Mouse (Mus musculus): ENCODE data around the gene Kcnip3. TPM values are rescaled to one million over a fixed set of nuclear protein-coding genes. Genes with fewer than 3 reads are reported as not detected.

Kcnip3 gene
- polyA plus RNA-seq (2015; fragmentation: Nextera tagmentation; extraction: Ambion mirVana) = 1.8 TPM in 2 replicates

GRCm38 (mm10) chr2:127522006-127522441, at the start of gene Kcnip3:
Gene Kcnip3 (minus strand): TSS chr2:127522094.
- H3K4me1 ChIP-seq (replicated peaks; ENCODE audit: control insufficient read depth, insufficient read depth, low read length) = no peaks in the 10 kb centered on the region; the same call in 1 of the 2 replicates
- no peak for TF ChIP-seq CTCF (IDR thresholded peaks at IDR 0.05; ENCODE audit: low read depth)
- H3K36me3 ChIP-seq (ENCODE audit: control insufficient read depth, insufficient read depth) = no peaks in the 10 kb centered on the region
- no peak within 1 kb of the TSS for H3K9ac ChIP-seq (ENCODE audit: low read depth, low read length)
- WGBS = 9% methylated on average over 10 of the region's 10 CpGs
- H3K27ac ChIP-seq (ENCODE audit: low read depth, low read length) = no peak within 1 kb of the TSS
- H3K4me2 ChIP-seq (replicated peaks; ENCODE audit: low read depth) = peak within 1 kb of the TSS; percentile 48
- no peak for ATAC-seq
- H3K4me3 ChIP-seq (ENCODE audit: low read depth, low read length) = peak within 1 kb of the TSS; percentile 28
- no peaks in the 10 kb centered on the region for H3K27me3 ChIP-seq (replicated peaks; ENCODE audit: control insufficient read depth, insufficient read depth, low read length)
- H3K9me3 ChIP-seq (ENCODE audit: control insufficient read depth) = no peaks in the 10 kb centered on the region

- TF ChIP-seq CTCF (IDR thresholded peaks at IDR 0.05; ENCODE audit: low read depth) = peak; percentile 91
- Histone ChIP-seq H3K4me2 (replicated peaks; ENCODE audit: low read depth) (no peak overlapping the region; the same call in 1 of the 2 replicates), H3K9ac (ENCODE audit: low read depth, low read length) (no peak overlapping the region), H3K4me3 (ENCODE audit: low read depth, low read length) (no peak overlapping the region), H3K4me1 (replicated peaks; ENCODE audit: control insufficient read depth, insufficient read depth, low read length) (no peaks in the 10 kb centered on the region), H3K27ac (ENCODE audit: low read depth, low read length) (no peak overlapping the region), H3K36me3 (ENCODE audit: control insufficient read depth, insufficient read depth) (no peaks in the 10 kb centered on the region), H3K27me3 (replicated peaks; ENCODE audit: control insufficient read depth, insufficient read depth, low read length) (no peaks in the 10 kb centered on the region), H3K9me3 (ENCODE audit: control insufficient read depth) (no peaks in the 10 kb centered on the region)
- WGBS = 19% methylated on average over 18 of the region's 18 CpGs
- ATAC-seq = peak; percentile 69
These were observed 37.4 kb upstream of the Kcnip3 start for GRCm38 (mm10) chr2:127559070-127559966.

GRCm38 (mm10) chr2:127551078-127551477, 29.2 kb upstream of the Kcnip3 start:
- Histone ChIP-seq H3K27ac (ENCODE audit: low read depth, low read length) (no peak overlapping the region), H3K4me3 (ENCODE audit: low read depth, low read length) (no peak overlapping the region), H3K36me3 (ENCODE audit: control insufficient read depth, insufficient read depth) (no peaks in the 10 kb centered on the region), H3K4me1 (replicated peaks; ENCODE audit: control insufficient read depth, insufficient read depth, low read length) (no peaks in the 10 kb centered on the region), H3K9ac (ENCODE audit: low read depth, low read length) (no peak overlapping the region), H3K27me3 (replicated peaks; ENCODE audit: control insufficient read depth, insufficient read depth, low read length) (no peaks in the 10 kb centered on the region), H3K9me3 (ENCODE audit: control insufficient read depth) (no peaks in the 10 kb centered on the region), H3K4me2 (replicated peaks; ENCODE audit: low read depth) (no peak overlapping the region)
- WGBS = 48% methylated on average over 5 of the region's 5 CpGs
- peak; percentile 61 for TF ChIP-seq CTCF (IDR thresholded peaks at IDR 0.05; ENCODE audit: low read depth)
- no peak for ATAC-seq

- Histone ChIP-seq H3K4me3 (ENCODE audit: low read depth, low read length) (no peak overlapping the region), H3K9ac (ENCODE audit: low read depth, low read length) (no peak overlapping the region), H3K27me3 (replicated peaks; ENCODE audit: control insufficient read depth, insufficient read depth, low read length) (no peaks in the 10 kb centered on the region), H3K4me1 (replicated peaks; ENCODE audit: control insufficient read depth, insufficient read depth, low read length) (no peaks in the 10 kb centered on the region), H3K4me2 (replicated peaks; ENCODE audit: low read depth) (no peak overlapping the region), H3K36me3 (ENCODE audit: control insufficient read depth, insufficient read depth) (no peaks in the 10 kb centered on the region), H3K9me3 (ENCODE audit: control insufficient read depth) (no peaks in the 10 kb centered on the region), H3K27ac (ENCODE audit: low read depth, low read length) (no peak overlapping the region)
- 52% methylated on average over 1 of the region's 1 CpGs for WGBS
- ATAC-seq = no peak
- no peak for TF ChIP-seq CTCF (IDR thresholded peaks at IDR 0.05; ENCODE audit: low read depth)
These were observed 28.6 kb upstream of the Kcnip3 start for GRCm38 (mm10) chr2:127550446-127550845.

- H3K9me3 ChIP-seq (ENCODE audit: control insufficient read depth) = no peaks in the 10 kb centered on the region
- no peak overlapping the region for H3K4me2 ChIP-seq (replicated peaks; ENCODE audit: low read depth)
- no peaks in the 10 kb centered on the region for H3K27me3 ChIP-seq (replicated peaks; ENCODE audit: control insufficient read depth, insufficient read depth, low read length)
- TF ChIP-seq CTCF (IDR thresholded peaks at IDR 0.05; ENCODE audit: low read depth) = no peak
- H3K9ac ChIP-seq (ENCODE audit: low read depth, low read length) = no peak overlapping the region
- H3K4me1 ChIP-seq (replicated peaks; ENCODE audit: control insufficient read depth, insufficient read depth, low read length) = no peaks in the 10 kb centered on the region
- H3K27ac ChIP-seq (ENCODE audit: low read depth, low read length) = no peak overlapping the region
- no peak overlapping the region for H3K4me3 ChIP-seq (ENCODE audit: low read depth, low read length)
- no peak for ATAC-seq
- H3K36me3 ChIP-seq (ENCODE audit: control insufficient read depth, insufficient read depth) = no peaks in the 10 kb centered on the region
These were observed 27.8 kb upstream of the Kcnip3 start for GRCm38 (mm10) chr2:127549711-127550110.

GRCm38 (mm10) chr2:127548342-127549074, 26.6 kb upstream of the Kcnip3 start:
- Histone ChIP-seq H3K27ac (ENCODE audit: low read depth, low read length) (no peak overlapping the region), H3K4me1 (replicated peaks; ENCODE audit: control insufficient read depth, insufficient read depth, low read length) (no peaks in the 10 kb centered on the region), H3K4me3 (ENCODE audit: low read depth, low read length) (no peak overlapping the region), H3K4me2 (replicated peaks; ENCODE audit: low read depth) (no peak overlapping the region), H3K9me3 (ENCODE audit: control insufficient read depth) (no peaks in the 10 kb centered on the region), H3K9ac (ENCODE audit: low read depth, low read length) (no peak overlapping the region), H3K27me3 (replicated peaks; ENCODE audit: control insufficient read depth, insufficient read depth, low read length) (no peaks in the 10 kb centered on the region), H3K36me3 (ENCODE audit: control insufficient read depth, insufficient read depth) (no peaks in the 10 kb centered on the region)
- ATAC-seq = no peak
- 79% methylated on average over 5 of the region's 5 CpGs for WGBS
- no peak for TF ChIP-seq CTCF (IDR thresholded peaks at IDR 0.05; ENCODE audit: low read depth)
